Mouse (Mus musculus): ENCODE measurements around the gene Dnali1. TPM values are rescaled to one million over a fixed set of nuclear protein-coding genes. Genes with fewer than 3 reads are reported as not detected.
A peak's percentile ranks its signal among the peaks of the same experiment; 100 is the strongest.

Dnali1 gene
- total RNA-seq (2015) (not detected in 2 replicates), total RNA-seq (2017) (not detected in 2 replicates)

DNA sequence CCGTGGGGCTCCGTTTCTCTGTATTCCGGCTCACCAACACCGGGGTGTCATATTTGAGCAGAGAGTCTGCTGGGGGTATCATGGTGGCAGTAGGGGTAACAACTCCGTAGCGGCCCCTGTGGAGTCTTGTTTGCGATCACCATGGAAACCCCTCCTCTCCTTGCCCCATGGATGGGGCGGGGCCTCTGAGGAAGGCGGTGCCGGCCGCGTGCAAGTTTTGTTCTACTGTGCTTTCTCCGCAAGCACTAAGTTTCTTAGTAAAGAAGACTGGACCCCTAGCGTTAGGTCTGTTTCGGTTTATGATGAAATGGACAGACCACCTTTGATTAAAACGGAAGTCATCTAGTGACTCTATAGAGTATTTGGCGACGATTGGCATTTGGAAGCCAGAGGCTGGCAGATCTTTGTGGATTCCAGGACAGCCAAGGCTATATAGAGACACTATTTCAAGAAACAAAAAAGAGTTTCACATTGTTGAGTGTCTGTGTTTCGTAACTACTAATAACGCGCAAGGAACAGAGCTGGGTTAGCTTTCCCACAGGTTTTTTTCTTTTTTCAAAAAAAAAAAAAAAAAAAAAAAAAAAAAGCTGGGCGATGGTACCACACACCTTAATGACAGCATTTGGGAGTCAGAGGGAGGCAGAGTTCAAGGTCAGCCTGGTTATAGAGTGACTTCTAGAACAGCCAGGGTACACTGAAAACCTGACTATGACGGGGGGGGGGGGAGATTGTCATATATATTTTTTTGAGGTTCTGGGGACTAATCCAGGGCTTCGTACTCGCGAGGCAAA, at the start of gene Dnali1:
Gene Dnali1, minus strand, starts transcription at position 187 of the 791 bp plus-strand sequence.
- peak; percentile 47 for ATAC-seq (ENCODE audit: poor library complexity, severe bottlenecking)

DNA sequence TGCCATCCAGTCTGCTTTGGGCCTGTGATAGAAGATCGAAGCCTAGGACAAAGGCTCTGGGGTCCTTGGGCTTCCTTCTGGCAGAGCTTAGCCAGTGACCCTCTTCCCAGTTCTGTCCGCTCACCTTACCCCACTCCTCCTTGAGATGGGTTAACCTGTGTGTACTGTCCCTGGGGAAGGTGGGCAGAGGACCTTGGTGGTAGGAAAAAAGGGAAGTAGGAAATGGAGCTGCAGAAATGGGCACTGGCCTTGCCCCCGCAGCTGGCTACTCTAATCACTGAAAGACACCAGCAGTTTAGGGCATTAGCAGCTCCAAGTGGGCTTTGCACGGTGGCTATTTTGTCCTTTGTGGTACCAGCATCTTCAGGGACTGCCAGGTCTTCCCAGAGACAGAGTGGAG, 49.6 kb upstream of the Dnali1 start:
- ATAC-seq (ENCODE audit: poor library complexity, severe bottlenecking), result no peak

DNA sequence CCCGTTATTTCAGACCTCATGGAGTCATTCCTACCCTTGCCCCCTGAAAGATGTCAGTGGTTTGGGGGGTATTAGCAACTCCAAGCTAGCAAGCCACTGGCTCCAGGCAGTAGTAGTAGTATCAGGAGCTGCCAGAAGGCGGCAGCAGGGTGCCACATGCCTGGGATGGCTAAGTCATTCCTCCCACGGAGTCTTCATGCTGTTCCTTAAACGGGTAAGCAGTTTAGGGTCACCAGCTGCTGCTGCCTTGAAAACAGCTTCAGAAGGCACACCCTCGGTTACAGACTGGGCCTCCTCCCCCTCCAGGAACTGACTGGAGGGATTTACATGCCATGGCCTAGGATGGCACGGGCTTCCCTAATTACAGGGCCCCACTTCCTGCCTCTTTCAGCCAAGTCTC, 49.1 kb upstream of the Dnali1 start:
- ATAC-seq (ENCODE audit: poor library complexity, severe bottlenecking), result peak; percentile 61

DNA sequence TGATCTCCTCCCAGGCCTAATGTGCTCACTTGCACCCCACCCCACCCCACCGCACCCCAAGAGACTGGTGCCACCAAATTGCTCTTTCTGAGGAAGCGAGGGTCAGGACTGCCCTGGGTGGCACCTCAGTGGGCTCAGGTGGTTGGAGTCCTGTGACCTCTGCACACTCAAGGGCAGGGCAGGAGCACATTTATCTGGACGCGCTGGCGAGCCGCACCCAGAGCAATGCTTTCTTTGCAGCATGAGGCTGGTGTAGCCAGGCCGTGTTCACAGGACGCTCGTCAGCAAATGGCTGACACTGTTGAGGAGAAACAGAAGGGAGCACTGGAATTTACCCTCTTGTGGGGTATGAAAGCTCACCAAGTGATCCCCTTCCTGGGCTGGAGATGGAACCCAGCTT, 39.9 kb upstream of the Dnali1 start:
- ATAC-seq (ENCODE audit: poor library complexity, severe bottlenecking), result no peak

DNA sequence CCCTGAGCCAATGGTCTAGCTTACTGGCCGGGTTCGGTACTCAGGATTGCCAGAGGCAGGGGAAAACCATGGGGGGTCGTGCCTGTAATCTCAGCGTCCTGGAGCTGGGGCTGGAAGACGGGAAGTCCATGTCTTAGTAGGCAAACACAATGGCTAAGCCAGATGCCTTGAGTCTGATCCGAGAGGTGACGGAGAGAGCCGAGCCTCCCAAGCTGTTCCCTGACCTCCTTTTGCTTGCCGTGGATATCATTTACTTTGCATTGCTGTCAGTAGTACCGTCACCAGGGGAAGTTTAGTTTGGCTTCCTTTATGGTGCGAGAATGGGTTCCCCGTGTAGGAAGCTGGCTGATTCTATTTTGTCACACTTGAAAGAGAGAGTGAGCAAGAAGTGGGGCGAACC, 35.8 kb upstream of the Dnali1 start:
- no peak for ATAC-seq (ENCODE audit: poor library complexity, severe bottlenecking)

GRCm38 (mm10) chr4:125099458-125099857, 34.0 kb upstream of the Dnali1 start:
- peak; percentile 76 for ATAC-seq (ENCODE audit: poor library complexity, severe bottlenecking)

- no peak for ATAC-seq (ENCODE audit: poor library complexity, severe bottlenecking)
These were observed 31.9 kb upstream of the Dnali1 start for GRCm38 (mm10) chr4:125097412-125097811.

- no peak for ATAC-seq (ENCODE audit: poor library complexity, severe bottlenecking)
These were observed 30.6 kb upstream of the Dnali1 start for GRCm38 (mm10) chr4:125096066-125096465.

GRCm38 (mm10) chr4:125093031-125093430, 27.5 kb upstream of the Dnali1 start:
- ATAC-seq (ENCODE audit: poor library complexity, severe bottlenecking), result no peak

DNA sequence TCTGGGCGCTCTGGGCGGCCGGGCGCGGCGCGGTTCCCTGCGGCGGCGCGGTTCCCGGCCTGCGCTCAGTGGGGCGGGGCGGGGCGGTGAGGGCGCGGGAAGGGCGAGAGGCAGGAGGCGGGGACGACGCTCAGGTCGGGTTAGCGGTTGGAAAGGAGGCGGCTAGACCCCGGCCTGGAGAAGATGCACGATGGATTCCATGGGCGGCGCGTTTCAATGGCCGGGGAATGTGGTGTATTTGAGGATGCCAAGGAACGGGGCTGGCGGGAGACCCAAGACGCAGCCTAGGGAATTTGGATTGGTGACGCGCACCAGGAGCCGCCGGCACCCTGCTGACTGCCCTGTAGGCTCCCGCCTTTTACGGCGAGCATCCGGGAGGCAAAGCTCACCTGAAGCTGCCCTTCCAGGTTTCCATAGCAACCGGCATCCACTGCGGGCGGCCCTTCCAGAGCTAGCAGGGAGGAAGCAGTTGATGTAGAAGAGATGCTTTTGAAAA, 19.9 kb upstream of the Dnali1 start:
- peak; percentile 84 for ATAC-seq (ENCODE audit: poor library complexity, severe bottlenecking)

- ATAC-seq (ENCODE audit: poor library complexity, severe bottlenecking), result peak; percentile 90
These were observed 19.2 kb upstream of the Dnali1 start, which contains the start of gene Meaf6 for GRCm38 (mm10) chr4:125084403-125085345. Gene Meaf6, plus strand, starts transcription at chr4:125085134.

DNA sequence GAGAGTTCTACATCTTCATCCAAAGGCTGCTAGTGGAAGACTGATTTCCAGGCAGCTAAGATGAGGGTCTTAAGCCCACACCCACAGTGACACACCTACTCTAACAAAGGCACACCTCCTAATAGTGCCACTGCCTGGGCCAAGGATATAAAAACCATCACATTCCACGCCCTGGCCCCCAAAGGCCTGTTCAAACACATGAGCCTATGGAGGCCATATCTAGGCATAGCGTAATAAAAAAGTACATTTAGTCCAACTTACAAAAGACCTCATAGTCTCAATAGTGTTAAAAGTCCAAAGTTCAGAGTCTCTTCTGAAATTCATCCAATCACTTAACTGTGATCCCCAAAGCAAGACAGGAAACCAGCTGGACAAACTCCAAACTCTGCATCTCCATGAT, 13.2 kb upstream of the Dnali1 start:
- no peak for ATAC-seq (ENCODE audit: poor library complexity, severe bottlenecking)

- ATAC-seq (ENCODE audit: poor library complexity, severe bottlenecking), result no peak
These were observed 12.2 kb upstream of the Dnali1 start for GRCm38 (mm10) chr4:125077700-125078099.

GRCm38 (mm10) chr4:125066490-125067370, 1.2 kb upstream of the Dnali1 start, which contains the start of gene Snip1:
Gene Snip1, plus strand, starts transcription at chr4:125066672.
- peak; percentile 96 for ATAC-seq (ENCODE audit: poor library complexity, severe bottlenecking)

GRCm38 (mm10) chr4:125063829-125064228, 1.7 kb downstream of the Dnali1 start:
- no peak for ATAC-seq (ENCODE audit: poor library complexity, severe bottlenecking)

DNA sequence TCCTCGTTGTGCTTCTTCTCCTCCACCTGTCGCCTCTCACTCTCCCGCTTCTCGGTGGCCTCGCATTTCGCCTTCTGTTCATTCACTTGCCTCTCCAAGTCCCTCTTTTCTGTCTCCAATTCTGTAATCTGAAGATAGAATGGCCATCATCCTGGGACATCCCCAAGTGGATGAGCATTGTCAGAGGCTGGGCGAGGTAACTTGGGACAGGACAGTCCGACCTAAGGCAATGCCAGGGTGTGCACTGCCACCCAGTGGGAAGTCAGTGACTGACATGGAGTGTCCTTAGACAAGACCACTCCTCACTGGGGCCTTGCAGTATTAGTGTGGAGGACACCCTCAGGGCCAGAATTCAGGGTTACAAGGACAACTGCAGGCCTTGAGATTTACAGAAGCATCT, 6.5 kb downstream of the Dnali1 start:
- peak; percentile 80 for ATAC-seq (ENCODE audit: poor library complexity, severe bottlenecking)

DNA sequence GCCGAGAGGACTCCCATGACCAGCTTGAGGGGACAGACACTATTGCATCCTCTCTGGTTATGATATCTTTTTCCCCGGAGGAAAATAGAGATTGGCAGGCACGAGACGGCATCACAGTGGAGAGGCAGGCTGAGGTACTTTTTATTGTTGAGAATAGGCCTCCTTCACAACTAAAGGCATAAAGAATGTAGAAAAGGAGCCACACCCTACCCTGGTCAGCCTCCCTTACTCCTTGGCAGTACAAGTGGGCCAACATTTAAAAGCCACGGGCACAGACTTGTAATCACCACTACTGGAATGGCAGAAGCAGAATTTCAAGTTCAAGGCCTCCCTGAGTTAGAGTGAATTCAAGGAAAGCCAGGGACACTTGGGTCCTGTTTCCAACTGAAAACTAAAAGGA, 7.5 kb downstream of the Dnali1 start:
- ATAC-seq (ENCODE audit: poor library complexity, severe bottlenecking), result no peak

GRCm38 (mm10) chr4:125057273-125057672, 8.2 kb downstream of the Dnali1 start:
- ATAC-seq (ENCODE audit: poor library complexity, severe bottlenecking), result no peak

- no peak for ATAC-seq (ENCODE audit: poor library complexity, severe bottlenecking)
These were observed 9.0 kb downstream of the Dnali1 start for GRCm38 (mm10) chr4:125056476-125056875.

- ATAC-seq (ENCODE audit: poor library complexity, severe bottlenecking), result peak; percentile 92
These were observed 10.1 kb downstream of the Dnali1 start for GRCm38 (mm10) chr4:125055385-125055784.

Data from megakaryocyte, adult 5-6 weeks (primary cell).